Mouse (Mus musculus): Measurements from ENCODE around the gene Atp6v0d1. TPM values are rescaled to one million over a fixed set of nuclear protein-coding genes. Genes with fewer than 3 reads are reported as not detected.
A peak's percentile ranks its signal among the peaks of the same experiment; 100 is the strongest.

Gene Atp6v0d1
- total and polyA plus RNA-seq, 3 experiments, result 51.1 to 83.8 TPM; not detected in 1

DNA sequence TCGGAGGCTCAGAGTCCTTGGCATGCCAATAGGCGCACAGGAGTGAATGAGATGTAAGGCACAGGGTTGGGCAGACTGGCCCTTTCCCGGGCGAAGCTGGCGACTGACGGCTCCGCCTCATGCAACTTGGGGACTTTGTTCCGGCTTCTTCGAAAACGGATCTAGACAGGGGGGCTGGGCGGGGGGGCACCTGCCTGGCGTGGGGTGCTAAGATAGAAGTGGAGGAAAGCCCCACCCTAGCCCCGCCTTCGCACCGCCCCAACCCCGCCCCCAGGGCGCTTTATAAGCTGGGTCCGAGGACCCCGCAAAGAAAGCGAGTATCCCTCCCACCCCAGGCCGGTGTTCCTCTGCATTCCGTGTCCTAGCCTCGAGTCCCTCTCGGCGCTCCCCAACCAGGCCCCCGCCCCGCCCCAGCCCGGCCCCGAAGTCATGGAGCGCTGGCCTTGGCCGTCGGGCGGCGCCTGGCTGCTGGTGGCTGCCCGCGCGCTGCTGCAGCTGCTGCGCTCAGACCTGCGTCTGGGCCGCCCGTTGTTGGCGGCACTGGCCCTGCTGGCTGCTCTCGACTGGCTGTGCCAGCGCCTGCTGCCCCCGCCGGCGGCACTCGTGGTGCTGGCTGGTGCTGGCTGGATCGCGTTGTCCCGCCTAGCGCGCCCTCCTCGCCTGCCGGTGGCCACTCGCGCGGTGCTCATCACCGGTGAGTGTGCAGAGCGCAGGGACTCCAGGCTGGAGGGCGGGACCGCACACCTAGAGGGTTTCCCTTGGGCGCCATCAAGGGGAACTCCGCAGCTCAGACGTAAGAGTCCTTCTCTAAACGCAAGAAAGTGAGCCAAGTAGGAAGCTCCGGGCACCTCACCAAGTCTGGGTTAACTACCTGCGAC, 47.2 kb downstream of the Atp6v0d1 start, which contains the start of gene Hsd11b2:
Gene Hsd11b2, plus strand, starts transcription at position 320 of the 878 bp plus-strand sequence.
- no peaks in the 10 kb centered on the region for H3K27me3 ChIP-seq (ENCODE audit: control insufficient read depth in 1 of 2, insufficient read depth in 2 of 2, low read length in 2 of 2)
- DNase-seq (ENCODE audit: low read depth, low spot score), result peak; percentile 86
- no peak within 1 kb of the TSS for H3K27ac ChIP-seq (ENCODE audit: control insufficient read depth, low read depth, low read length)

DNA sequence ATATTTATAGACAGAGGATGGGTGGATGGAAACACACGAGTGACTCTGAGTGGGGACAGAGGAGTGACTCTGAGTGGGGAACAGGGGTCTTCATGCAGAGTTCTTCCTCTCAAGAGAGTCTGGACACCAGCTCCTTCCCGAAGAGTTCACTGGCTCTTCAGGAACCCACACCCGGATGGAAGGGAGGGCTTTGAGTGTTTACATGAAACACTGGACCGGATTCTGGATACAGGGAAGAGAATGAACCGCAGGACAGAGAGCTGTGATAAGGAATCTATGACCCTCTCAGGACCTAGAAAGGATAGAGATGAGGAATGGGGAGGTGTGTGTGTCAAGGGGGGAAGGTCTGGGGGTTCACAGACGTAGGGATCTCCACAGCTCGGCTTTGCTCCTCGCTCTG, 48.5 kb downstream of the Atp6v0d1 start:
- H3K4me3 ChIP-seq (ENCODE audit: control insufficient read depth in 1 of 2, insufficient read depth in 1 of 2, low read depth in 2 of 2, low read length in 2 of 2), result no peak overlapping the region
- TF ChIP-seq MAZ (IDR thresholded peaks at IDR 0.05; ENCODE audit: low read depth, low read length) (no peak), USF2 (IDR thresholded peaks at IDR 0.05; ENCODE audit: borderline replicate concordance in 1 of 2, insufficient read depth in 1 of 2, low read depth in 1 of 2, low read length in 2 of 2) (no peak), GABPA (IDR thresholded peaks at IDR 0.05; ENCODE audit: low read depth, low read length) (no peak), SMC3 (IDR thresholded peaks at IDR 0.05; ENCODE audit: low read depth, low read length) (no peak), EP300 (IDR thresholded peaks at IDR 0.05; ENCODE audit: low read depth in 1 of 2, low read length in 2 of 2) (no peak), E2F4 (IDR thresholded peaks at IDR 0.05; ENCODE audit: borderline replicate concordance, low read depth, low read length) (no peak), MYC (IDR thresholded peaks at IDR 0.05; ENCODE audit: low read depth, low read length) (no peak), ETS1 (IDR thresholded peaks at IDR 0.05; ENCODE audit: low read depth, low read length) (no peak), POLR2AphosphoS5 (IDR thresholded peaks at IDR 0.05; ENCODE audit: borderline replicate concordance, low read depth, low read length) (no peak), TAL1 (IDR thresholded peaks at IDR 0.05; ENCODE audit: low read length) (no peak), MEF2A (IDR thresholded peaks at IDR 0.05; ENCODE audit: extremely low read depth, insufficient replicate concordance, low read depth, low read length, poor library complexity, severe bottlenecking) (no peak), MAX (IDR thresholded peaks at IDR 0.05; ENCODE audit: low read length) (no peak), BHLHE40 (IDR thresholded peaks at IDR 0.05; ENCODE audit: borderline replicate concordance, low read depth, low read length) (no peak), TCF12 (IDR thresholded peaks at IDR 0.05; ENCODE audit: low read depth, low read length) (no peak)
- H3K9ac ChIP-seq (ENCODE audit: control insufficient read depth, low read depth, low read length, poor library complexity, severe bottlenecking), result no peak overlapping the region
- H3K36me3 ChIP-seq (ENCODE audit: control insufficient read depth in 1 of 2, insufficient read depth in 2 of 2, low read length in 2 of 2), result peaks cover 0 to 7% of the 10 kb centered on the region in 2 experiments; a peak in 2 of 4 replicates
- no peaks in the 10 kb centered on the region for H3K79me2 ChIP-seq (ENCODE audit: control insufficient read depth, insufficient read depth, low read length, poor library complexity)
- peaks cover 5 to 17% of the 10 kb centered on the region in 2 experiments for H3K4me1 ChIP-seq (ENCODE audit: control insufficient read depth in 1 of 2, insufficient read depth in 2 of 2, low read length in 2 of 2)
- no peaks in the 10 kb centered on the region for H3K27me3 ChIP-seq (ENCODE audit: control insufficient read depth in 1 of 2, insufficient read depth in 2 of 2, low read length in 2 of 2)
- H3K9me3 ChIP-seq (replicated peaks; ENCODE audit: insufficient read depth, low read length), result no peaks in the 10 kb centered on the region
- H3K27ac ChIP-seq (ENCODE audit: control insufficient read depth, low read depth, low read length), result no peak overlapping the region
- DNase-seq (ENCODE audit: low read depth, low spot score), result no peak

More for the DNA sequence above, 47.2 kb downstream of the Atp6v0d1 start, which contains the start of gene Hsd11b2:
- peak within 1 kb of the TSS; percentile 62 for H3K9ac ChIP-seq (ENCODE audit: control insufficient read depth, low read depth, low read length, poor library complexity, severe bottlenecking)
- peak within 1 kb of the TSS; percentile 63 to 87 for H3K4me3 ChIP-seq (ENCODE audit: control insufficient read depth in 1 of 2, insufficient read depth in 1 of 2, low read depth in 2 of 2, low read length in 2 of 2)
- H3K9me3 ChIP-seq (replicated peaks; ENCODE audit: insufficient read depth, low read length), result no peaks in the 10 kb centered on the region
- TF ChIP-seq POLR2AphosphoS5 (IDR thresholded peaks at IDR 0.05; ENCODE audit: borderline replicate concordance, low read depth, low read length), result no peak
- TF ChIP-seq ETS1 (IDR thresholded peaks at IDR 0.05; ENCODE audit: low read depth, low read length), result 0 out of 2 replicates have a peak, but pooled peaks have one; percentile 22
- TF ChIP-seq POLR2A (IDR thresholded peaks at IDR 0.05; ENCODE audit: control insufficient read depth in 1 of 2, insufficient read depth in 1 of 2, low read depth in 1 of 2, low read length in 2 of 2, poor library complexity in 1 of 2), result peak; percentile 26 to 48; a peak in 1 of 4 replicates
- TF ChIP-seq MAZ (IDR thresholded peaks at IDR 0.05; ENCODE audit: low read depth, low read length), result peak; percentile 87; the same call in 1 of the 2 replicates
- TF ChIP-seq SIN3A (IDR thresholded peaks at IDR 0.05; ENCODE audit: low read length), result peak; percentile 54
- peak; percentile 63 for TF ChIP-seq ELF1 (IDR thresholded peaks at IDR 0.05; ENCODE audit: low read depth, low read length)
- TF ChIP-seq TCF12 (IDR thresholded peaks at IDR 0.05; ENCODE audit: low read depth, low read length), result peak; percentile 45; the same call in 1 of the 2 replicates
- no peak for TF ChIP-seq BHLHE40 (IDR thresholded peaks at IDR 0.05; ENCODE audit: borderline replicate concordance, low read depth, low read length)
- TF ChIP-seq MYB (IDR thresholded peaks at IDR 0.05; ENCODE audit: low read depth, low read length), result no peak
- no peak for TF ChIP-seq JUND (IDR thresholded peaks at IDR 0.05; ENCODE audit: low read depth, low read length)
- TF ChIP-seq GABPA (IDR thresholded peaks at IDR 0.05; ENCODE audit: low read depth, low read length), result no peak
- TF ChIP-seq MXI1 (IDR thresholded peaks at IDR 0.05; ENCODE audit: low read depth, low read length), result 0 out of 2 replicates have a peak, but pooled peaks have one; percentile 25
- no peak for TF ChIP-seq GATA1 (IDR thresholded peaks at IDR 0.05; ENCODE audit: low read depth, low read length)
- TF ChIP-seq NELFE (IDR thresholded peaks at IDR 0.05; ENCODE audit: low read depth, low read length), result peak; percentile 54
- TF ChIP-seq ZC3H11A (IDR thresholded peaks at IDR 0.05; ENCODE audit: low read depth, low read length), result 0 out of 2 replicates have a peak, but pooled peaks have one; percentile 11
- TF ChIP-seq UBTF (IDR thresholded peaks at IDR 0.05; ENCODE audit: borderline replicate concordance, insufficient read depth, low read depth, low read length), result 0 out of 2 replicates have a peak, but pooled peaks have one; percentile 41
- H3K4me1 ChIP-seq (ENCODE audit: control insufficient read depth in 1 of 2, insufficient read depth in 2 of 2, low read length in 2 of 2), result peaks cover 5 to 17% of the 10 kb centered on the region in 2 experiments
- peaks cover 0 to 7% of the 10 kb centered on the region in 2 experiments; a peak in 3 of 4 replicates for H3K36me3 ChIP-seq (ENCODE audit: control insufficient read depth in 1 of 2, insufficient read depth in 2 of 2, low read length in 2 of 2)
- no peaks in the 10 kb centered on the region for H3K79me2 ChIP-seq (ENCODE audit: control insufficient read depth, insufficient read depth, low read length, poor library complexity)

All from MEL (cell line).